Mouse (Mus musculus): ENCODE results near the gene Unc45b. TPM values are rescaled to one million over a fixed set of nuclear protein-coding genes. Genes with fewer than 3 reads are reported as not detected.
A peak's percentile ranks its signal among the peaks of the same experiment; 100 is the strongest.

Gene Unc45b
- polyA plus RNA-seq (2016; fragmentation: Nextera tagmentation; extraction: Ambion mirVana), result 8.2 and 8.6 TPM in 2 replicates

GRCm38 (mm10) chr11:82910250-82910649 is at the start of gene Unc45b:
Gene Unc45b (plus strand): TSS chr11:82910550.
- H3K4me2 ChIP-seq (replicated peaks), result no peak within 1 kb of the TSS
- WGBS, result 84% methylated on average over 4 of the region's 4 CpGs
- ATAC-seq (ENCODE audit: insufficient number of reproducible peaks, insufficient read depth, low FRiP score, low TSS enrichment), result no peak
- no peak within 1 kb of the TSS for H3K9ac ChIP-seq
- H3K27ac ChIP-seq, result no peak within 1 kb of the TSS
- peaks cover 5% of the 10 kb centered on the region; the same call in 1 of the 2 replicates for H3K4me1 ChIP-seq
- no peaks in the 10 kb centered on the region for H3K9me3 ChIP-seq
- H3K36me3 ChIP-seq, result peaks cover 15% of the 10 kb centered on the region
- no peak within 1 kb of the TSS for H3K4me3 ChIP-seq
- peaks cover 11% of the 10 kb centered on the region; the same call in 1 of the 2 replicates for H3K27me3 ChIP-seq

GRCm38 (mm10) chr11:82860759-82861158 is 49.6 kb upstream of the Unc45b start:
- Histone ChIP-seq H3K9ac (no peak overlapping the region), H3K27me3 (no peaks in the 10 kb centered on the region), H3K27ac (no peak overlapping the region), H3K9me3 (no peaks in the 10 kb centered on the region), H3K36me3 (no peaks in the 10 kb centered on the region), H3K4me3 (no peak overlapping the region), H3K4me1 (peaks cover 6% of the 10 kb centered on the region; the same call in 1 of the 2 replicates), H3K4me2 (replicated peaks) (no peak overlapping the region)
- ATAC-seq (ENCODE audit: insufficient number of reproducible peaks, insufficient read depth, low FRiP score, low TSS enrichment), result no peak
- 77% methylated on average over 6 of the region's 6 CpGs for WGBS

GRCm38 (mm10) chr11:82861558-82861957 is 48.8 kb upstream of the Unc45b start:
- Histone ChIP-seq H3K4me2 (replicated peaks) (no peak overlapping the region), H3K4me1 (peaks cover 6% of the 10 kb centered on the region; the same call in 1 of the 2 replicates), H3K36me3 (no peaks in the 10 kb centered on the region), H3K4me3 (no peak overlapping the region), H3K9ac (no peak overlapping the region), H3K27ac (no peak overlapping the region), H3K9me3 (no peaks in the 10 kb centered on the region), H3K27me3 (no peaks in the 10 kb centered on the region)
- ATAC-seq (ENCODE audit: insufficient number of reproducible peaks, insufficient read depth, low FRiP score, low TSS enrichment), result no peak
- WGBS, result 69% methylated on average over 8 of the region's 8 CpGs

GRCm38 (mm10) chr11:82862638-82863037 is 47.7 kb upstream of the Unc45b start:
- Histone ChIP-seq H3K4me2 (replicated peaks) (no peak overlapping the region), H3K9me3 (no peaks in the 10 kb centered on the region), H3K27me3 (no peaks in the 10 kb centered on the region), H3K9ac (no peak overlapping the region), H3K27ac (no peak overlapping the region), H3K36me3 (no peaks in the 10 kb centered on the region), H3K4me3 (no peak overlapping the region), H3K4me1 (peaks cover 6% of the 10 kb centered on the region; the same call in 1 of the 2 replicates)
- 77% methylated on average over 9 of the region's 9 CpGs for WGBS
- no peak for ATAC-seq (ENCODE audit: insufficient number of reproducible peaks, insufficient read depth, low FRiP score, low TSS enrichment)

GRCm38 (mm10) chr11:82863059-82863458 is 47.3 kb upstream of the Unc45b start:
- no peak for ATAC-seq (ENCODE audit: insufficient number of reproducible peaks, insufficient read depth, low FRiP score, low TSS enrichment)
- no peaks in the 10 kb centered on the region for H3K36me3 ChIP-seq
- H3K4me3 ChIP-seq, result no peak overlapping the region
- H3K4me2 ChIP-seq (replicated peaks), result no peak overlapping the region
- 70% methylated on average over 2 of the region's 2 CpGs for WGBS
- no peak overlapping the region for H3K27ac ChIP-seq
- H3K4me1 ChIP-seq, result peaks cover 6% of the 10 kb centered on the region; the same call in 1 of the 2 replicates
- no peaks in the 10 kb centered on the region for H3K27me3 ChIP-seq
- H3K9ac ChIP-seq, result no peak overlapping the region
- no peaks in the 10 kb centered on the region for H3K9me3 ChIP-seq

GRCm38 (mm10) chr11:82863488-82863931 is 46.8 kb upstream of the Unc45b start:
- Histone ChIP-seq H3K27me3 (no peaks in the 10 kb centered on the region), H3K36me3 (no peaks in the 10 kb centered on the region), H3K27ac (no peak overlapping the region), H3K9ac (no peak overlapping the region), H3K4me3 (no peak overlapping the region), H3K4me2 (replicated peaks) (no peak overlapping the region), H3K9me3 (no peaks in the 10 kb centered on the region), H3K4me1 (peaks cover 6% of the 10 kb centered on the region; the same call in 1 of the 2 replicates)
- no peak for ATAC-seq (ENCODE audit: insufficient number of reproducible peaks, insufficient read depth, low FRiP score, low TSS enrichment)
- 56% methylated on average over 4 of the region's 4 CpGs for WGBS

- 74% methylated on average over 10 of the region's 10 CpGs for WGBS
- ATAC-seq (ENCODE audit: insufficient number of reproducible peaks, insufficient read depth, low FRiP score, low TSS enrichment), result no peak
- H3K4me1 ChIP-seq, result peaks cover 6% of the 10 kb centered on the region; the same call in 1 of the 2 replicates
Measured at GRCm38 (mm10) chr11:82865957-82866356, 44.4 kb upstream of the Unc45b start.

GRCm38 (mm10) chr11:82866850-82867564 is 43.3 kb upstream of the Unc45b start:
- Histone ChIP-seq H3K9ac (no peak overlapping the region), H3K9me3 (no peaks in the 10 kb centered on the region), H3K4me2 (replicated peaks) (no peak overlapping the region), H3K36me3 (no peaks in the 10 kb centered on the region), H3K27me3 (no peaks in the 10 kb centered on the region), H3K27ac (no peak overlapping the region), H3K4me3 (no peak overlapping the region), H3K4me1 (no peaks in the 10 kb centered on the region)
- no peak for ATAC-seq (ENCODE audit: insufficient number of reproducible peaks, insufficient read depth, low FRiP score, low TSS enrichment)
- WGBS, result 35% methylated on average over 7 of the region's 7 CpGs

More at GRCm38 (mm10) chr11:82865957-82866356, 44.4 kb upstream of the Unc45b start:
- Histone ChIP-seq H3K27me3 (no peaks in the 10 kb centered on the region), H3K4me2 (replicated peaks) (no peak overlapping the region), H3K9ac (no peak overlapping the region), H3K9me3 (no peaks in the 10 kb centered on the region), H3K27ac (no peak overlapping the region), H3K36me3 (no peaks in the 10 kb centered on the region), H3K4me3 (no peak overlapping the region)

- no peaks in the 10 kb centered on the region for H3K27me3 ChIP-seq
- WGBS, result 73% methylated on average over 5 of the region's 5 CpGs
- no peaks in the 10 kb centered on the region for H3K36me3 ChIP-seq
- no peak overlapping the region for H3K9ac ChIP-seq
- no peak overlapping the region for H3K4me3 ChIP-seq
- H3K4me2 ChIP-seq (replicated peaks), result no peak overlapping the region
- no peak for ATAC-seq (ENCODE audit: insufficient number of reproducible peaks, insufficient read depth, low FRiP score, low TSS enrichment)
- H3K27ac ChIP-seq, result no peak overlapping the region
- no peaks in the 10 kb centered on the region for H3K9me3 ChIP-seq
- H3K4me1 ChIP-seq, result no peaks in the 10 kb centered on the region
Measured at GRCm38 (mm10) chr11:82867956-82868355, 42.4 kb upstream of the Unc45b start.

- peak overlapping the region; percentile 86 for H3K4me2 ChIP-seq (replicated peaks)
- H3K4me3 ChIP-seq, result peak overlapping the region; percentile 83
Measured at GRCm38 (mm10) chr11:82869506-82870172, 40.7 kb upstream of the Unc45b start.

GRCm38 (mm10) chr11:82870173-82871030 is 39.9 kb upstream of the Unc45b start:
- H3K9me3 ChIP-seq, result no peaks in the 10 kb centered on the region
- ATAC-seq (ENCODE audit: insufficient number of reproducible peaks, insufficient read depth, low FRiP score, low TSS enrichment), result peak; percentile 48; the same call in 1 of the 2 replicates
- whole genome bisulfite sequencing, result 4% methylated on average over 32 of the region's 36 CpGs

More at GRCm38 (mm10) chr11:82869506-82870172, 40.7 kb upstream of the Unc45b start:
- no peak overlapping the region for H3K9ac ChIP-seq
- H3K27ac ChIP-seq, result no peak overlapping the region
- WGBS, result 68% methylated on average over 9 of the region's 9 CpGs
- no peaks in the 10 kb centered on the region for H3K27me3 ChIP-seq
- H3K4me1 ChIP-seq, result no peaks in the 10 kb centered on the region
- no peak for ATAC-seq (ENCODE audit: insufficient number of reproducible peaks, insufficient read depth, low FRiP score, low TSS enrichment)
- no peaks in the 10 kb centered on the region for H3K36me3 ChIP-seq
- H3K9me3 ChIP-seq, result no peaks in the 10 kb centered on the region

More at GRCm38 (mm10) chr11:82870173-82871030, 39.9 kb upstream of the Unc45b start:
- H3K9ac ChIP-seq, result peak overlapping the region; percentile 77
- peak overlapping the region; percentile 86 for H3K4me2 ChIP-seq (replicated peaks)
- peak overlapping the region; percentile 83 for H3K4me3 ChIP-seq
- no peaks in the 10 kb centered on the region for H3K36me3 ChIP-seq
- no peaks in the 10 kb centered on the region for H3K27me3 ChIP-seq
- peak overlapping the region; percentile 67 for H3K27ac ChIP-seq
- H3K4me1 ChIP-seq, result no peaks in the 10 kb centered on the region
